Mouse (Mus musculus) left cerebral cortex, adult 8-10 months (tissue): Measurements from ENCODE around the gene Atp10a. TPM values are rescaled to one million over a fixed set of nuclear protein-coding genes. Genes with fewer than 3 reads are reported as not detected.

Experiments used
- DNase-seq, 2 experiments: peaks; one replicate each; pipeline ENCODE4 v3.0.0; 2022; ENCODE audit warnings: low spot score in 2 of 2
- total RNA-seq, 4 experiments: library from RNA; stranded (reverse); gene quantifications; 2 replicates each; pipeline ENCODE4 v1.2.4; 2022

Gene Atp10a
- total RNA-seq: 1 to 10 TPM; 8.0 to 8.6 (median 8.5) TPM

- no peak for DNase-seq
Observed at GRCm38 (mm10) chr7:58655866-58656265, at the start of gene Atp10a. TSS of gene Atp10a (plus strand) at chr7:58656166.

- no peak for DNase-seq
Observed at GRCm38 (mm10) chr7:58618048-58618447, 37.9 kb upstream of the Atp10a start.

GRCm38 (mm10) chr7:58626305-58627155, 29.4 kb upstream of the Atp10a start:
- no peak for DNase-seq

- no peak for DNase-seq
Observed at GRCm38 (mm10) chr7:58627381-58627780, 28.6 kb upstream of the Atp10a start.

- DNase-seq: no peak
Observed at GRCm38 (mm10) chr7:58629233-58629632, 26.7 kb upstream of the Atp10a start.

GRCm38 (mm10) chr7:58633683-58634082, 22.3 kb upstream of the Atp10a start:
- no peak for DNase-seq

GRCm38 (mm10) chr7:58639676-58640075, 16.3 kb upstream of the Atp10a start:
- DNase-seq: no peak

GRCm38 (mm10) chr7:58640456-58640855, 15.5 kb upstream of the Atp10a start:
- no peak for DNase-seq

GRCm38 (mm10) chr7:58641916-58642315, 14.1 kb upstream of the Atp10a start:
- DNase-seq: no peak

- DNase-seq: no peak
Observed at GRCm38 (mm10) chr7:58647404-58647803, 8.6 kb upstream of the Atp10a start.

GRCm38 (mm10) chr7:58657913-58658789, 2.2 kb downstream of the Atp10a start:
- peak in 1 of 2 experiments; percentile 15 for DNase-seq

GRCm38 (mm10) chr7:58658790-58659405, 2.9 kb downstream of the Atp10a start:
- DNase-seq: no peak

- DNase-seq: no peak
Observed at GRCm38 (mm10) chr7:58660046-58660445, 4.1 kb downstream of the Atp10a start.

- DNase-seq: no peak
Observed at GRCm38 (mm10) chr7:58660665-58661064, 4.7 kb downstream of the Atp10a start.

- DNase-seq: no peak
Observed at GRCm38 (mm10) chr7:58661076-58661475, 5.1 kb downstream of the Atp10a start.

- no peak for DNase-seq
Observed at GRCm38 (mm10) chr7:58668617-58669016, 12.7 kb downstream of the Atp10a start.

GRCm38 (mm10) chr7:58676075-58676474, 20.1 kb downstream of the Atp10a start:
- no peak for DNase-seq

- DNase-seq: no peak
Observed at GRCm38 (mm10) chr7:58677111-58677805, 21.3 kb downstream of the Atp10a start.

GRCm38 (mm10) chr7:58685967-58686366, 30.0 kb downstream of the Atp10a start:
- no peak for DNase-seq

GRCm38 (mm10) chr7:58686573-58686972, 30.6 kb downstream of the Atp10a start:
- DNase-seq: no peak

GRCm38 (mm10) chr7:58686997-58687396, 31.0 kb downstream of the Atp10a start:
- no peak for DNase-seq
